Mouse (Mus musculus) forebrain, embryonic 16.5 days (tissue): ENCODE data around the gene Plcb2. TPM values are rescaled to one million over a fixed set of nuclear protein-coding genes. Genes with fewer than 3 reads are reported as not detected.

Experiments used
- ATAC-seq: fragments of 200-750 bp; cut with Nextera tagmentation; 2 replicates; pipeline ENCODE4 v1.8.0; 2017; ENCODE audit warnings: mild to moderate bottlenecking, moderate library complexity
- H3K27ac ChIP-seq: fragments of 300-500 bp; sonication (generic); 2 replicates; pipeline ENCODE4 v1.5.1; 2014; ENCODE audit warnings: low read length, control low read depth
- H3K27me3 ChIP-seq: fragments of 300-500 bp; sonication (generic); replicated peaks from 2 replicates; pipeline ENCODE4 v1.6.1; 2014; ENCODE audit warnings: low read length; ENCODE audit not compliant: control insufficient read depth, insufficient read depth
- H3K36me3 ChIP-seq: fragments of 300-500 bp; sonication (generic); 2 replicates; pipeline ENCODE4 v1.6.1; 2014; ENCODE audit not compliant: control insufficient read depth, insufficient read depth
- H3K4me1 ChIP-seq: fragments of 300-500 bp; sonication (generic); replicated peaks from 2 replicates; pipeline ENCODE4 v1.6.1; 2014; ENCODE audit warnings: low read length; ENCODE audit not compliant: control insufficient read depth, insufficient read depth
- H3K4me2 ChIP-seq: fragments of 300-500 bp; sonication (generic); 2 replicates; pipeline ENCODE4 v1.6.1; 2014; ENCODE audit warnings: mild to moderate bottlenecking, low read length, control low read depth
- H3K4me3 ChIP-seq: fragments of 300-500 bp; sonication (generic); replicated peaks from 2 replicates; pipeline ENCODE4 v1.5.1; 2014; ENCODE audit warnings: mild to moderate bottlenecking, low read length, control low read depth
- H3K9ac ChIP-seq: fragments of 300-500 bp; sonication (generic); replicated peaks from 2 replicates; pipeline ENCODE4 v1.6.1; 2014; ENCODE audit warnings: low read depth, low read length, control low read depth
- H3K9me3 ChIP-seq: fragments of 300-500 bp; sonication (generic); 2 replicates; pipeline ENCODE4 v1.6.1; 2016; ENCODE audit warnings: low read length; ENCODE audit not compliant: control insufficient read depth
- WGBS: fragments of 180-500 bp; shearing (Covaris S2); extraction: QIAGEN DNeasy Blood & Tissue Kit; methylation state at CpG from one replicate; pipeline ENCODE4 v1.1.7; 2014; 5-methylcytosine and 5-hydroxymethylcytosine counted together
- polyA plus RNA-seq: library from polyadenylated mRNA; unstranded; fragments of >200 nt; fragmentation: Nextera tagmentation; extraction: Ambion mirVana; gene quantifications from 2 replicates; pipeline ENCODE4 v1.2.1, GENCODE M21; 2015

Gene Plcb2
- polyA plus RNA-seq, 1 experiment from 2014 or later: 1.2 TPM

DNA sequence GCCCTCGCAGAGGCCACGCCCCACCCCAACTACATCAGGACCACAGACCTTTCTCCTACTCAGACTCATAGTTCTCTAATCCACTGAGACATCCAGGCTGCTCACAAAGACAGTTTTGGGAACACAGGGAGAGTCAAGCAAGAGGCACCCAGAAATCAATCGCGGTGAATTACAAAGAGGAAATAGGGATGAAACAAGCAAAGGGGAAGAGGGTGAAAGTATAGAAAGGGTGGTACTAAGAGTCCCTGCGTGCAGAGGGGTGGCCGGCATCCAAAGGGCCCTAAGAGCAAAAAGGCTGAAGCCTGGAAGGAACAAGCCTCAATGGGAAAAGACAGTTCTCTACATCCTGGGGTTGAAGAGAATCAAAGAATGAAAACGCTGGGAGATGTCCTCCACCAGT, 16.4 kb upstream of the Plcb2 start:
- H3K4me1 ChIP-seq: peaks cover 28% of the 10 kb centered on the region
- H3K4me2 ChIP-seq: peak overlapping the region; percentile 78
- ATAC-seq: no peak
- H3K9ac ChIP-seq: no peak overlapping the region
- H3K9me3 ChIP-seq: no peaks in the 10 kb centered on the region
- H3K4me3 ChIP-seq: peak overlapping the region; percentile 82; the same call in 1 of the 2 replicates
- H3K27me3 ChIP-seq: 0 out of 2 replicates have a peak, but pooled peaks cover 7% of the 10 kb centered on the region
- WGBS: 8% methylated on average over 7 of the region's 7 CpGs
- no peak overlapping the region for H3K27ac ChIP-seq
- H3K36me3 ChIP-seq: no peaks in the 10 kb centered on the region

DNA sequence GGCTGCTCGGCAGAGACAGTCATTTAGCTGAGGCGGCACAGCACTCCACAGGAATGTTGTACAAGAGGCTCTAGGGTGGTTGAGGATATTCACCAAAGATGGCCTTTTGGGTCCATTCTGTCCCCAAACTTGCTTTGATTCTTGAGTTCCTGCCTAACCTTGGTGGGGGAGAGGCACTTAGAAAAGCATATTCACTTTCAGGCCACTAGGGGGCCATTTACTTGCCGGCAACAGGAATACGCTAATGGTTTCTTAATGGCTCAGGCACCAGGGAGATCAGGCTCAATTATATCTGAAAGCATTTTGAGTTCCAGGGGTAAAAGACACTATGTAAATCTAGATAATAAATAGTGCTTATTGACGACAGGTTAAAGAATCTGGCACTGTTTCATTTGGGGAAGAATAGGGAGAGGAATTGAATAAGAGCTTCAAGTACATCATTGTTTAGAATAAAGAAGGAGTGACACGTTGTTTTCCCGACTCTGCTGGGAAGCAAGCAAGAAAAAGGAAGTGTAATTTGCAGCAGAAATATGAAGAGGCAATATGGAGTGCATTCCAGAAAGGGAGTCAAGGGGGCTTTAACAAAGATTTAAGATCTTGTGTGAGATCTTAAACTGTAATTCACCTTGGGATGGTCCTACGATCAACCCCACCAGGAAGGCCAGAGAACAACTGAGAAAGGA, 15.2 kb upstream of the Plcb2 start:
- ATAC-seq: no peak
- Histone ChIP-seq H3K36me3 (no peaks in the 10 kb centered on the region), H3K4me2 (no peak overlapping the region), H3K9me3 (no peaks in the 10 kb centered on the region), H3K9ac (no peak overlapping the region), H3K27ac (no peak overlapping the region), H3K4me3 (no peak overlapping the region), H3K27me3 (0 out of 2 replicates have a peak, but pooled peaks cover 7% of the 10 kb centered on the region), H3K4me1 (peaks cover 21% of the 10 kb centered on the region)
- 20% methylated on average over 8 of the region's 8 CpGs for WGBS

DNA sequence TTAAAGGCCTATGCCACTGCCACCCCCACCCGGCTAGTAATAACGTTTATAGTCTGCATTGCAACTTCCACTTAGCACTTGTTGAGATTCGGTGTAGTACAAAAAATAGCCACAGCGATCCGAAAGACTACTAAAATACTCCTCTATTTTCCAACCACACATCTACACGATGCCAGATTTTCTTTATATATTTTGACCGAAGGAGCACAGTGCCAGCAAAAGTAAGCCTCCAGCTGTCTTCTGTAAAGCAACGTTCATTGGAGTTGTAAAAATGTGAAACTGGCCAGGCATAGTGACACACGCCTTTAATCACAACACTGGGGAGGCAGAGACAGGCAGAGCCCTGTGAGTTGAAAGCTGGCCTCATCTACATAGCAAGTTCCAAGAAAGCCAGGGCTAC, 12.9 kb upstream of the Plcb2 start:
- no peak overlapping the region for H3K4me3 ChIP-seq
- H3K36me3 ChIP-seq: no peaks in the 10 kb centered on the region
- H3K4me1 ChIP-seq: peaks cover 7% of the 10 kb centered on the region
- H3K4me2 ChIP-seq: no peak overlapping the region
- H3K27ac ChIP-seq: no peak overlapping the region
- 66% methylated on average over 9 of the region's 9 CpGs for WGBS
- H3K9me3 ChIP-seq: no peaks in the 10 kb centered on the region
- H3K9ac ChIP-seq: no peak overlapping the region
- 0 out of 2 replicates have a peak, but pooled peaks cover 7% of the 10 kb centered on the region for H3K27me3 ChIP-seq
- ATAC-seq: no peak

DNA sequence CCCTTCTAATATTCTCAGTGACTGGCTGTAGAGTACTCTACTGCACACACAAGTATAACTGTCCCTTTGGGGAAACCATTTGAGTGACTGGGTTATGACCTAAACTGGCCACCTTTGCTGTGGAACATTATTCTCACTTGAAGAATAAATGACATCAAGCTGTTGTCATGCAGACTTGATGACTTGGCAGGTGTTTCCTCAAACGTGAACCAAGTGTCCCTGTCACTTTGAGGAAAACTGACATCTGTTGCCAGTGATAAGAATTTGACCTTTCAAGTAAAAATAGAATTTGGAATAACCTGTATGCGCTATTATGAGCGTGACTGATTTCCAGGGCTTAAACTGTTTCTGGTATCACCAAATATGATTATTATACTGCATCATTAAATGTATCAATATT, 12.1 kb upstream of the Plcb2 start:
- H3K4me3 ChIP-seq: no peak overlapping the region
- H3K4me2 ChIP-seq: no peak overlapping the region
- H3K36me3 ChIP-seq: no peaks in the 10 kb centered on the region
- 0 out of 2 replicates have a peak, but pooled peaks cover 7% of the 10 kb centered on the region for H3K27me3 ChIP-seq
- no peak overlapping the region for H3K27ac ChIP-seq
- ATAC-seq: no peak
- peaks cover 7% of the 10 kb centered on the region for H3K4me1 ChIP-seq
- H3K9ac ChIP-seq: no peak overlapping the region
- H3K9me3 ChIP-seq: no peaks in the 10 kb centered on the region
- WGBS: 70% methylated on average over 3 of the region's 3 CpGs

DNA sequence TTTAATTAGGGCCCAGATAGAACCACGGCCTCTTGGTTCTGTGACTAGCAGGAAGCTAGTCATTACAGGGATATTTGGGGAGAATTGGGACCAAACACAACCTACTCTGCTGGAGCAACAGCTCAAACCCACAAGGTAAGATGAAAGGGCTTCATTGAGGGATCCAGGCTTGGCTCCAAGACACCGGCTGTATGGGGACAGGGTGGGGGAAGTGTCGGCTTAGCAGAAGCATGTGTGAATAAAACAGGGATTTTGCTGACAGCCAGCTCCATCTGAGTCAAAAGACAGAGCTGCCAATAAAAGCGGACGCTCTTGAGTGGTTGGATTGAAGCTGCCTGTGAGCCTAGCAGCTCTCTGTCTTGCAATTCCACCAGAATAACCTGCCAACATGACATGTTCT, 5.1 kb upstream of the Plcb2 start:
- H3K9me3 ChIP-seq: no peaks in the 10 kb centered on the region
- 21% methylated on average over 5 of the region's 5 CpGs for WGBS
- peaks cover 20% of the 10 kb centered on the region for H3K4me1 ChIP-seq
- H3K4me2 ChIP-seq: no peak overlapping the region
- no peaks in the 10 kb centered on the region for H3K36me3 ChIP-seq
- ATAC-seq: peak; percentile 84
- H3K4me3 ChIP-seq: no peak overlapping the region
- H3K27ac ChIP-seq: peak overlapping the region; percentile 31
- H3K9ac ChIP-seq: no peak overlapping the region
- no peaks in the 10 kb centered on the region for H3K27me3 ChIP-seq

DNA sequence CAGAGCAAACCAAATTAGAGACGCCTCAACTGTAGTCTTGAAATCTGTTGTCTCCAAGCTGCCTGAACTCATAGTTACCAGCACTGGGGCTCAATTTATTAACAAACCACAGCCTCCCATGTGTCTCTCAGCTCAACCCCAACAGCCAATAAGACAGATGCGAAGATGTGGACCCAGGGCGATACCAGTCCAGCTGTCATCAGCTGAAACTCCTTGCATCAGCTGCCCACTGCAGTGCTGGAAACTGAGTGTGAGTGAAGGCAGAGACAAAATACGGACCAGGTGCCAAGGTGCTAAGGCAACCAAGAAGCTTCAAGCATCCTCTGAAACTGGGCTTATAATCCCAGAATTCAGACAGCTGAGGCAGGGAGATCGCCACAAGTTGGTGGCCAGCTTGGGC, 3.7 kb upstream of the Plcb2 start:
- Histone ChIP-seq H3K4me3 (no peak overlapping the region), H3K9me3 (no peaks in the 10 kb centered on the region), H3K36me3 (no peaks in the 10 kb centered on the region), H3K4me2 (no peak overlapping the region), H3K27me3 (no peaks in the 10 kb centered on the region), H3K4me1 (peaks cover 22% of the 10 kb centered on the region), H3K9ac (no peak overlapping the region), H3K27ac (peak overlapping the region; percentile 21; the same call in 1 of the 2 replicates)
- no peak for ATAC-seq
- WGBS: 83% methylated on average over 5 of the region's 5 CpGs

DNA sequence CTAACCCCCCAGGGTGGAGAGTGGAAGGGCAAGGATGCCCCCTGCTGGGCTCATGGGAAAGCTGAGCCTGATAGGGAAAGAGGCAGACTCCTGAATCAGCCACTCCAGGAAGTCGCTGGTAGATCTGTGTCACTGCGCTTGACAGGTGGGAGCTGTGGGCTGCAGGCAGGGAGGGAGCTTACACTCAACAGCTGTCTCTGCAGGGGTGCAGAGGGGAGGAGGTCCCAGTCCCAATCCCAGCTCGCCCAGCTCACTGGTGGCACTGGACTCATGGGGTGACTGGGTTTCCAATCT, 2.3 kb upstream of the Plcb2 start:
- Histone ChIP-seq H3K9ac (no peak overlapping the region), H3K36me3 (no peaks in the 10 kb centered on the region), H3K4me1 (peaks cover 22% of the 10 kb centered on the region), H3K4me3 (no peak overlapping the region), H3K27ac (no peak overlapping the region), H3K9me3 (no peaks in the 10 kb centered on the region), H3K4me2 (no peak overlapping the region), H3K27me3 (no peaks in the 10 kb centered on the region)
- peak; percentile 29 for ATAC-seq
- 7% methylated on average over 3 of the region's 3 CpGs for WGBS

DNA sequence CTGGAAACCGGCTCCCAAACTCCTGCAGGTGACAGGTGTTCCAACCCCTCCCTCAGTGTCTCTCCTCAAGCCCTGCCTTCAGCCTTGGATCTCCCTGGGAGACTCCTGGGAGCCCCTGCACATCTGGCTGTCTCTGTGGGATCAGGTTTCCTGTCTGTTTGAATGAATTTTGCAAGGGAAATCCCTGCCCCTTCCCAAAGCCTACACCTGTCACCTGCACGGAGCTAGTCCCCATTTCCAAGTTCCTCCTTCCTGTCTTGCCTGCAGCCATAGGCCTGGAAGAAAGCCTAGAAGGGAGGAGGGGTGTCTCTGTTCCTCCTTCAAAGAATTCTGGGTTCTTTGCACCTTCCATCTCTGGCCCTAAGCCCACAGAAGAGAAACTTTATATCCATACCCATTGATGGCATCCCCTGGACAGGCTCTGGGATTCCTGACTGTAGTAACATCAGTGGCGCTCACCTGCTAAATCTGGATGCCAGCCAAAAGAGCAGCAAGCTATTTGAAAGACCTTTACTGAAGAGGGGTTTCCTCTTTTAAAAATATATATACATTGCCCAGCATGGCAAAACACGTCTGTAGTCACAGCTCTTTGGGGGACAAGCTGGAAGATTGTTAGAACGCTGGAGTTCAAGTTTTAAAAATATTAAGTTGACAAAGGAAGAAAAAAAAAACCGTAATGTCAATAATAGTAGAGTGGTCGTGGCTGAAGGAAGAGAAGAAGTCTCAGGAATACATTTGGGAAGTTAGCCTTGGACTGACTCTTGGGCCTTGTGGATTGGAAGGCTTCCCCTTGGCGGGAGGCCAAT, 1.8 kb upstream of the Plcb2 start:
- H3K4me1 ChIP-seq: peaks cover 22% of the 10 kb centered on the region
- no peaks in the 10 kb centered on the region for H3K36me3 ChIP-seq
- H3K27me3 ChIP-seq: no peaks in the 10 kb centered on the region
- no peaks in the 10 kb centered on the region for H3K9me3 ChIP-seq
- 22% methylated on average over 8 of the region's 8 CpGs for WGBS
- no peak overlapping the region for H3K9ac ChIP-seq
- no peak overlapping the region for H3K4me2 ChIP-seq
- no peak for ATAC-seq
- no peak overlapping the region for H3K27ac ChIP-seq
- no peak overlapping the region for H3K4me3 ChIP-seq

DNA sequence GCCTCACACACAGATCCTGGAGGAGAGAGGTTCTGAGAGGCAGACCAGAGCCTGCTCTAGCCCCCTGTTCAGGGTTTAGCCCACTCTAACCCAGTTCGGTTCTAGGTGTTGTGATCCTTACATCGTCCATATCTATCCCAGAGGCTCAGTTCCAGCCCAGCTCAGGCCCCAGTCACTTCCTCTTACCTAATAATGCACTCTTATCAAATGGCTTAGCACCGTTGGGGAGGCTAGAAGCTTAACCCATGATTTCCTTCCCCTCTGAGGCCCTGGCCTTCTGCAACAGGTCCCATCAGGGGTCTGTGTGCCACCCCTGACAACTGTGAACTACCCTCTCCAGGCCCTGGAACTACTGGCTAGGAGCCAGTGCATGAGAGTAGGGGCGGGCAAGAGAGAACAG, 956 bp upstream of the Plcb2 start:
- Histone ChIP-seq H3K4me2 (no peak overlapping the region), H3K4me1 (peaks cover 22% of the 10 kb centered on the region), H3K9ac (no peak overlapping the region), H3K4me3 (no peak overlapping the region), H3K9me3 (no peaks in the 10 kb centered on the region), H3K27ac (no peak overlapping the region), H3K27me3 (no peaks in the 10 kb centered on the region), H3K36me3 (no peaks in the 10 kb centered on the region)
- no peak for ATAC-seq
- WGBS: 53% methylated on average over 4 of the region's 4 CpGs
